Mouse (Mus musculus): ENCODE results near the gene Rbm20.

Gene Rbm20

GRCm38 (mm10) chr19:53755346-53755745 is 78.2 kb downstream of the Rbm20 start:
- DNase-seq (ENCODE audit: low read depth, low spot score), result no peak

GRCm38 (mm10) chr19:53757432-53758109 is 80.5 kb downstream of the Rbm20 start:
- no peak for DNase-seq (ENCODE audit: low read depth, low spot score)

GRCm38 (mm10) chr19:53758881-53759418 is 81.8 kb downstream of the Rbm20 start:
- no peak for DNase-seq (ENCODE audit: low read depth, low spot score)

GRCm38 (mm10) chr19:53760125-53761101 is 83.3 kb downstream of the Rbm20 start:
- peak; percentile 35 for DNase-seq (ENCODE audit: low read depth, low spot score)

GRCm38 (mm10) chr19:53762749-53763438 is 85.8 kb downstream of the Rbm20 start:
- peak; percentile 34 for DNase-seq (ENCODE audit: low read depth, low spot score)

- DNase-seq (ENCODE audit: low read depth, low spot score), result peak; percentile 71
Measured at GRCm38 (mm10) chr19:53764688-53765478, 87.8 kb downstream of the Rbm20 start.

- DNase-seq (ENCODE audit: low read depth, low spot score), result peak; percentile 83
Measured at GRCm38 (mm10) chr19:53768478-53768877, 91.4 kb downstream of the Rbm20 start.

- DNase-seq (ENCODE audit: low read depth, low spot score), result no peak
Measured at GRCm38 (mm10) chr19:53773937-53774640, 97.0 kb downstream of the Rbm20 start.

GRCm38 (mm10) chr19:53774641-53775350 is 97.7 kb downstream of the Rbm20 start:
- DNase-seq (ENCODE audit: low read depth, low spot score), result no peak

GRCm38 (mm10) chr19:53779402-53779801 is 102.3 kb downstream of the Rbm20 start:
- DNase-seq (ENCODE audit: low read depth, low spot score), result no peak

- DNase-seq (ENCODE audit: low read depth, low spot score), result no peak
Measured at GRCm38 (mm10) chr19:53779818-53780217, 102.7 kb downstream of the Rbm20 start.

- no peak for DNase-seq (ENCODE audit: low read depth, low spot score)
Measured at GRCm38 (mm10) chr19:53780752-53781602, 103.9 kb downstream of the Rbm20 start.

- DNase-seq (ENCODE audit: low read depth, low spot score), result no peak
Measured at GRCm38 (mm10) chr19:53781826-53782225, 104.7 kb downstream of the Rbm20 start.

- DNase-seq (ENCODE audit: low read depth, low spot score), result no peak
Measured at GRCm38 (mm10) chr19:53785352-53785751, 108.2 kb downstream of the Rbm20 start.

- no peak for DNase-seq (ENCODE audit: low read depth, low spot score)
Measured at GRCm38 (mm10) chr19:53786239-53786638, 109.1 kb downstream of the Rbm20 start.

GRCm38 (mm10) chr19:53786836-53787235 is 109.7 kb downstream of the Rbm20 start:
- no peak for DNase-seq (ENCODE audit: low read depth, low spot score)

- DNase-seq (ENCODE audit: low read depth, low spot score), result no peak
Measured at GRCm38 (mm10) chr19:53788621-53789331, 111.7 kb downstream of the Rbm20 start.

GRCm38 (mm10) chr19:53789571-53789970 is 112.5 kb downstream of the Rbm20 start:
- DNase-seq (ENCODE audit: low read depth, low spot score), result no peak

All from ZHBTc4 (cell line).